Mouse (Mus musculus) MN1 (cell line): ENCODE measurements around the gene Il11ra1.
"Not testable (repeated sequence)": the region's sequence is repeated elsewhere in the genome, so short reads cannot be mapped to it uniquely, and the experiment has no call there.

Source experiments
- DNase-seq: peaks from one replicate; pipeline ENCODE4 v3.0.0-alpha.2; 2016; ENCODE audit warnings: low spot score

Il11ra1 gene

GRCm38 (mm10) chr4:41755338-41756305 is 55.8 kb downstream of the Il11ra1 start, which contains the start of gene Sigmar1:
Gene Sigmar1 (minus strand): TSS chr4:41756157.
- peak; percentile 87 for DNase-seq

GRCm38 (mm10) chr4:41756440-41756839 is 56.7 kb downstream of the Il11ra1 start:
- DNase-seq = peak; percentile 54

- DNase-seq = no peak
Observed at GRCm38 (mm10) chr4:41757321-41757720, 57.5 kb downstream of the Il11ra1 start.

GRCm38 (mm10) chr4:41758021-41758420 is 58.2 kb downstream of the Il11ra1 start:
- DNase-seq = no peak

GRCm38 (mm10) chr4:41758701-41759100 is 58.9 kb downstream of the Il11ra1 start:
- DNase-seq = no peak

- peak; percentile 40 for DNase-seq
Observed at GRCm38 (mm10) chr4:41759206-41759605, 59.4 kb downstream of the Il11ra1 start.

GRCm38 (mm10) chr4:41759656-41760287 is 60.0 kb downstream of the Il11ra1 start:
- no peak for DNase-seq

- peak; percentile 86 for DNase-seq
Observed at GRCm38 (mm10) chr4:41760288-41760721, 60.5 kb downstream of the Il11ra1 start.

GRCm38 (mm10) chr4:41760911-41761310 is 61.1 kb downstream of the Il11ra1 start:
- no peak for DNase-seq

- no peak for DNase-seq
Observed at GRCm38 (mm10) chr4:41761680-41762079, 61.9 kb downstream of the Il11ra1 start.

- peak; percentile 27 for DNase-seq
Observed at GRCm38 (mm10) chr4:41762099-41762687, 62.4 kb downstream of the Il11ra1 start.

GRCm38 (mm10) chr4:41762688-41763114 is 62.9 kb downstream of the Il11ra1 start:
- peak; percentile 86 for DNase-seq

- DNase-seq = not testable (repeated sequence)
Observed at GRCm38 (mm10) chr4:41763176-41763575, 63.4 kb downstream of the Il11ra1 start.

- DNase-seq = not testable (repeated sequence)
Observed at GRCm38 (mm10) chr4:41767301-41767700, 67.5 kb downstream of the Il11ra1 start.

GRCm38 (mm10) chr4:41772946-41773345 is 73.2 kb downstream of the Il11ra1 start:
- DNase-seq = not testable (repeated sequence)

- DNase-seq = peak; percentile 52
Observed at GRCm38 (mm10) chr4:41773502-41773901, 73.7 kb downstream of the Il11ra1 start.

GRCm38 (mm10) chr4:41774002-41774401 is 74.2 kb downstream of the Il11ra1 start, which contains the start of gene Ccl27a:
Gene Ccl27a (minus strand): TSS chr4:41774247.
- DNase-seq = not testable (repeated sequence)

- DNase-seq = not testable (repeated sequence)
Observed at GRCm38 (mm10) chr4:41774506-41774905, 74.7 kb downstream of the Il11ra1 start.

- DNase-seq = not testable (repeated sequence)
Observed at GRCm38 (mm10) chr4:41775840-41776239, 76.1 kb downstream of the Il11ra1 start.

- not testable (repeated sequence) for DNase-seq
Observed at GRCm38 (mm10) chr4:41781271-41781670, 81.5 kb downstream of the Il11ra1 start.

GRCm38 (mm10) chr4:41781748-41782485 is 82.1 kb downstream of the Il11ra1 start:
- DNase-seq = not testable (repeated sequence)
